Mouse (Mus musculus) limb, embryonic 13.5 days (tissue): ENCODE measurements around the gene Reln. TPM values are rescaled to one million over a fixed set of nuclear protein-coding genes. Genes with fewer than 3 reads are reported as not detected.

Experiments
- ATAC-seq: fragments of 200-750 bp; cut with Nextera tagmentation; 2 replicates; pipeline ENCODE4 v1.8.0; 2017; ENCODE audit warnings: low read depth, moderate number of reproducible peaks, moderate TSS enrichment; ENCODE audit not compliant: low FRiP score
- H3K27ac ChIP-seq: fragments of 300-500 bp; sonication (generic); 2 replicates; pipeline ENCODE4 v1.5.1; 2015; ENCODE audit warnings: inconsistent platforms, mild to moderate bottlenecking, moderate library complexity
- H3K27me3 ChIP-seq: fragments of 300-500 bp; sonication (generic); 2 replicates; pipeline ENCODE4 v1.6.1; 2015; ENCODE audit warnings: mild to moderate bottlenecking, inconsistent platforms
- H3K36me3 ChIP-seq: fragments of 300-500 bp; sonication (generic); 2 replicates; pipeline ENCODE4 v1.6.1; 2015; ENCODE audit warnings: inconsistent platforms, mild to moderate bottlenecking, moderate library complexity
- H3K4me1 ChIP-seq: fragments of 300-500 bp; sonication (generic); 2 replicates; pipeline ENCODE4 v1.6.1; 2015; ENCODE audit warnings: inconsistent platforms
- H3K4me2 ChIP-seq: fragments of 300-500 bp; sonication (generic); replicated peaks from 2 replicates; pipeline ENCODE4 v1.6.1; 2015; ENCODE audit warnings: inconsistent platforms, mild to moderate bottlenecking, moderate library complexity
- H3K4me3 ChIP-seq: fragments of 300-500 bp; sonication (generic); 2 replicates; pipeline ENCODE4 v1.5.1; 2015; ENCODE audit warnings: moderate library complexity, mild to moderate bottlenecking, inconsistent platforms
- H3K9ac ChIP-seq: fragments of 300-500 bp; sonication (generic); 2 replicates; pipeline ENCODE4 v1.6.1; 2015; ENCODE audit warnings: mild to moderate bottlenecking, inconsistent platforms
- H3K9me3 ChIP-seq: fragments of 300-500 bp; sonication (generic); 2 replicates; pipeline ENCODE4 v1.6.1; 2016; ENCODE audit warnings: inconsistent platforms
- WGBS: fragments of 180-500 bp; shearing (Covaris S2); methylation state at CpG from one replicate; pipeline ENCODE4 v1.1.7; 2015; 5-methylcytosine and 5-hydroxymethylcytosine counted together
- polyA plus RNA-seq: library from polyadenylated mRNA; unstranded; fragments of >200 nt; fragmentation: Nextera tagmentation; extraction: Ambion mirVana; gene quantifications from 2 replicates; pipeline ENCODE4 v1.2.1, GENCODE M21; 2015

Reln gene
- 2.2 and 2.3 TPM in 2 replicates for polyA plus RNA-seq

DNA sequence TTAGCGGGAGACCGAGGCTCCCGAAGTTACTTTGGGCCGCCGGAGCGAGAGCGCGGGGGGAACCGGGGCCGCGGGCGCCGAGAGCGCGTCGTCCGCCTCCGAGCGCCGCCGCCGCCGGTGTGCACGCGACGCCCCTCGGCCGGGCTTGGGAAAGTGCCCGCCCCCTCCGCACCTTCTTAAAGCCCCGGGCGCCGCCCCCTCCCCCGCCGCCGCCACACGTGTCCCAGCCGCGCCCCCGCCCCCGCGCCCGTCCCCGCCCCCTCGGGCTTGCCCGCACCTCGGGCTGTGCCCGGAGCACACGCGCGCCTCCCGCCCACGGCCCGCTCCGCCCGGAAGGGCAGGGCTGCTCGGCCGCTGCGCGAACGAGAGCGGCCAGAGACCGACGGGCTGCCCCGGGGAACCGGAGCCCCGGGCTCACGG, at the start of gene Reln:
TSS of gene Reln (minus strand) at position 147 of the 420 bp plus-strand sequence.
- peak within 1 kb of the TSS; percentile 62 for H3K9ac ChIP-seq
- H3K4me3 ChIP-seq = peak within 1 kb of the TSS; percentile 56
- H3K4me1 ChIP-seq = peaks cover 17% of the 10 kb centered on the region
- WGBS = 1% methylated on average over 47 of the region's 68 CpGs
- no peak within 1 kb of the TSS for H3K27ac ChIP-seq
- no peaks in the 10 kb centered on the region for H3K9me3 ChIP-seq
- peak; percentile 79 for ATAC-seq
- H3K4me2 ChIP-seq = peak within 1 kb of the TSS; percentile 94
- H3K27me3 ChIP-seq = peaks cover 93% of the 10 kb centered on the region
- no peaks in the 10 kb centered on the region for H3K36me3 ChIP-seq

GRCm38 (mm10) chr5:22388502-22388901, 44.0 kb upstream of the Reln start:
- no peak overlapping the region for H3K9ac ChIP-seq
- no peak for ATAC-seq
- no peak overlapping the region for H3K27ac ChIP-seq
- no peaks in the 10 kb centered on the region for H3K9me3 ChIP-seq
- no peaks in the 10 kb centered on the region for H3K36me3 ChIP-seq
- 82% methylated on average over 2 of the region's 2 CpGs for WGBS
- no peaks in the 10 kb centered on the region for H3K4me1 ChIP-seq
- no peak overlapping the region for H3K4me3 ChIP-seq
- no peak overlapping the region for H3K4me2 ChIP-seq
- no peaks in the 10 kb centered on the region for H3K27me3 ChIP-seq

DNA sequence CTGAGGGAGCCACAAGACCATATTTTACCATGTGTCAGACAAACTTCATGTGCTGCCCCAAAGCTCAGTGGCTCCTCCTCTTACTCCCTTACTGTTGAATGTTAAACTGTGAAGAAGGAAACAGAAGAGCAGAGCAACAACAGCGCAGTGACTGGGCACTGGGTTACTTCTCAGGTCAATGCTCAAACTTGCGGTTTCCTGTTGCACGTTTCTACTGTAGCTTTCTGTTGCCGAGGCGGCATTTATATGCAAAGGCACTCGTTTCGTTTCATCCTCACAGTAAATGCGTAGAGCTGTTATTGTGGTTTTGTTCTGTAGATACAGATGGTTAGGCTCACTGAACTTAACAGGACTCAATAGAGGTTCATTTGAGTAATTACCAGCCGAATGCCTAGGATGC, 16.0 kb upstream of the Reln start:
- Histone ChIP-seq H3K27me3 (no peaks in the 10 kb centered on the region), H3K27ac (no peak overlapping the region), H3K9ac (no peak overlapping the region), H3K9me3 (no peaks in the 10 kb centered on the region), H3K4me3 (no peak overlapping the region), H3K4me1 (no peaks in the 10 kb centered on the region), H3K4me2 (no peak overlapping the region), H3K36me3 (no peaks in the 10 kb centered on the region)
- WGBS = 77% methylated on average over 9 of the region's 9 CpGs
- ATAC-seq = no peak

DNA sequence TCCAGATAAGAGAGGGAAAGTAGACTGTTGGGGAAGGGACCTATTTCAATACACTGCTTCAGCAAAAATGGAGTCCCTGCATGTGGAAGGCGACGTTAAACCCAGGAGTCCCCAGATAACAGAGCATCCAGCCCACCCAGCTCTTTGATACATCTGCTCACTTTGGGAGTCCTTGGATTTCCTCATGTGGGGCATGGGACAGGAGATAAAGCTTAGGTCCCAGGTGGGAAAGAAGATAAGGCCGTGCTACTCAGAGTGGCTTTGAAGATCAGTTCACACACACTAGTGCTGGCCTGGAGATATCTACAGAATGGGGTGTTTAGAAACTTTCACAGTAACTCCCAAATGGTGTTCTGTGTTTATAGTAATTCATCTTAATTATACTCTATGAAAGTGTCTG, 3.9 kb upstream of the Reln start:
- WGBS = 80% methylated on average over 3 of the region's 3 CpGs

GRCm38 (mm10) chr5:22347732-22348131, 3.2 kb upstream of the Reln start:
- H3K27ac ChIP-seq = no peak overlapping the region
- H3K9me3 ChIP-seq = no peaks in the 10 kb centered on the region
- no peak overlapping the region for H3K9ac ChIP-seq
- H3K4me2 ChIP-seq = no peak overlapping the region
- WGBS = 83% methylated on average over 2 of the region's 2 CpGs
- ATAC-seq = no peak
- H3K4me1 ChIP-seq = peaks cover 17% of the 10 kb centered on the region
- no peak overlapping the region for H3K4me3 ChIP-seq
- H3K36me3 ChIP-seq = no peaks in the 10 kb centered on the region
- H3K27me3 ChIP-seq = peaks cover 75% of the 10 kb centered on the region

More for the DNA sequence above, 3.9 kb upstream of the Reln start:
- H3K27ac ChIP-seq = no peak overlapping the region
- no peak overlapping the region for H3K9ac ChIP-seq
- peaks cover 69% of the 10 kb centered on the region for H3K27me3 ChIP-seq
- H3K4me3 ChIP-seq = no peak overlapping the region
- no peaks in the 10 kb centered on the region for H3K36me3 ChIP-seq
- no peak overlapping the region for H3K4me2 ChIP-seq
- no peak for ATAC-seq
- H3K9me3 ChIP-seq = no peaks in the 10 kb centered on the region
- peaks cover 16% of the 10 kb centered on the region for H3K4me1 ChIP-seq

DNA sequence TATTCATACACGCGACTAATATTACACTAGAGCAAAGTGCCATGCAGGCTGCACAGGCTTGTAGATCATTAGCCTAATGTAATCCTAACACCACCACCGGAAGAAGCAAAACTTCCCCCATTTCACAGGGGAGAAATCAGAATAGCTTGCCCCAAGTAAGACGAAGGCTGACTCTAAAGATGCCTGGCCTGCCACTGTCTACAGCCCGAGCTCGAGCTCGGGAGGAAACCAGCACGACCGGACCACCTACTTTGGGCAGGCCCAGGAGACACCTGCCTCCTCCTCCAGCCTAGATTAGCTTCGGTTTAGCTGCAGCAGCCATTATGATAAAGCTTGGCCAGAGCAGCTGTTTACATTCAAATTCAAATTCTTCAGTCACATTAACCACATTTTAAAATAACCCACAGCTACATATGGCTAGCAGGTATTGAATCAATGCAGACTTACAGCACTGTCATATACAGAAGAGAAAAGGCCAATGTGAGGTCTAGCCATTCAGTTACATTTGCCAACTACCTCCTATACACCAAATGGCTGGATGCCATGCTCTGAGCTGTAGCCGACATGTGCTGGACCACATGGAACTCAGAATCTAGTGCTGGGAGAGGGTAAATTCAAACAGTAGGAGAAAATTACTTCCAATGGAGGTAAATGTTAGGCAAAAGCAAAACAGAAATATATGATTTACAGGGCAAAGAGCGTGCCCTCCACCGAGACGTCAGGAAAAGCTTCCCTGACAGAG, 1.6 kb upstream of the Reln start:
- no peak overlapping the region for H3K9ac ChIP-seq
- peaks cover 17% of the 10 kb centered on the region for H3K4me1 ChIP-seq
- WGBS = 28% methylated on average over 14 of the region's 14 CpGs
- ATAC-seq = no peak
- peaks cover 88% of the 10 kb centered on the region for H3K27me3 ChIP-seq
- H3K4me3 ChIP-seq = no peak overlapping the region
- peak overlapping the region; percentile 94; the same call in 1 of the 2 replicates for H3K4me2 ChIP-seq
- H3K27ac ChIP-seq = no peak overlapping the region
- H3K36me3 ChIP-seq = no peaks in the 10 kb centered on the region
- H3K9me3 ChIP-seq = no peaks in the 10 kb centered on the region

GRCm38 (mm10) chr5:22344976-22345651, 612 bp upstream of the Reln start:
- no peaks in the 10 kb centered on the region for H3K9me3 ChIP-seq
- peak overlapping the region; percentile 94 for H3K4me2 ChIP-seq
- peaks cover 17% of the 10 kb centered on the region for H3K4me1 ChIP-seq
- no peak overlapping the region for H3K27ac ChIP-seq
- WGBS = under 1% methylated on average over 45 of the region's 58 CpGs
- H3K36me3 ChIP-seq = no peaks in the 10 kb centered on the region
- H3K4me3 ChIP-seq = peak overlapping the region; percentile 56
- H3K9ac ChIP-seq = peak overlapping the region; percentile 62
- ATAC-seq = peak; percentile 63
- H3K27me3 ChIP-seq = peaks cover 92% of the 10 kb centered on the region

GRCm38 (mm10) chr5:22343843-22344555, 503 bp downstream of the Reln start:
- Histone ChIP-seq H3K27me3 (peaks cover 88% of the 10 kb centered on the region), H3K9me3 (no peaks in the 10 kb centered on the region), H3K9ac (peak overlapping the region; percentile 62), H3K4me2 (peak overlapping the region; percentile 94), H3K36me3 (no peaks in the 10 kb centered on the region), H3K27ac (no peak overlapping the region), H3K4me3 (peak overlapping the region; percentile 56), H3K4me1 (peaks cover 17% of the 10 kb centered on the region)
- WGBS = under 1% methylated on average over 56 of the region's 65 CpGs
- peak; percentile 75 for ATAC-seq

- H3K4me2 ChIP-seq = peak overlapping the region; percentile 94
- no peak overlapping the region for H3K27ac ChIP-seq
- no peak for ATAC-seq
- 1% methylated on average over 10 of the region's 10 CpGs for WGBS
- H3K27me3 ChIP-seq = peaks cover 84% of the 10 kb centered on the region
- H3K36me3 ChIP-seq = no peaks in the 10 kb centered on the region
- H3K9ac ChIP-seq = no peak overlapping the region
- H3K4me3 ChIP-seq = peak overlapping the region; percentile 56
- H3K4me1 ChIP-seq = peaks cover 17% of the 10 kb centered on the region
- no peaks in the 10 kb centered on the region for H3K9me3 ChIP-seq
Measured at GRCm38 (mm10) chr5:22343536-22343842, 1.0 kb downstream of the Reln start.

DNA sequence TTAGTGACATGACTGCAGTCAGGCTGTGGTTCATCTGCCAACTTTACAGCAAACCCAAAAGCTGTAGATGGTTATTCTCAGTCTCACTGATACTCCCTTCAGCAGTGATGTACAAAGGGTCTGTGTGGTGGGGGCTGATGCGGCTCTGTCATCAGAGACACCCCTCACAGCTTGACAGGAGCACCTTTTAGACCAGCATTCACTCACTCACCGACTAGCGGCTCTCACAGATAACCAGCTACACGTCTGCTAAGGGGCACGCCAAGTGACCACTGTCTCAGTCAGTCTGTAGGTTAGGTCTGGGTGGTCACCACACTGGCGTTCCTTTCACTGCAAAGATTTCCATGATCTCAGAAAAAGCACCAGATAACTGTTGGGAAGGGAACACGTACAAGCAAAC, 2.0 kb downstream of the Reln start:
- peaks cover 75% of the 10 kb centered on the region for H3K27me3 ChIP-seq
- no peak overlapping the region for H3K27ac ChIP-seq
- H3K4me1 ChIP-seq = peaks cover 17% of the 10 kb centered on the region
- no peaks in the 10 kb centered on the region for H3K36me3 ChIP-seq
- no peaks in the 10 kb centered on the region for H3K9me3 ChIP-seq
- no peak for ATAC-seq
- H3K4me2 ChIP-seq = no peak overlapping the region
- H3K9ac ChIP-seq = no peak overlapping the region
- WGBS = 69% methylated on average over 7 of the region's 7 CpGs
- H3K4me3 ChIP-seq = no peak overlapping the region

- no peak for ATAC-seq
- Histone ChIP-seq H3K4me2 (no peak overlapping the region), H3K27ac (no peak overlapping the region), H3K9ac (no peak overlapping the region), H3K27me3 (peaks cover 61% of the 10 kb centered on the region), H3K4me3 (no peak overlapping the region), H3K4me1 (peaks cover 17% of the 10 kb centered on the region), H3K9me3 (no peaks in the 10 kb centered on the region), H3K36me3 (no peaks in the 10 kb centered on the region)
- WGBS = 81% methylated on average over 8 of the region's 8 CpGs
Measured at GRCm38 (mm10) chr5:22340991-22341390, 3.5 kb downstream of the Reln start.

- Histone ChIP-seq H3K27ac (no peak overlapping the region), H3K27me3 (peaks cover 7% of the 10 kb centered on the region), H3K9ac (no peak overlapping the region), H3K9me3 (peaks cover 9% of the 10 kb centered on the region), H3K4me1 (no peaks in the 10 kb centered on the region), H3K4me3 (no peak overlapping the region), H3K36me3 (no peaks in the 10 kb centered on the region), H3K4me2 (no peak overlapping the region)
- 54% methylated on average over 3 of the region's 3 CpGs for WGBS
- no peak for ATAC-seq
Measured at GRCm38 (mm10) chr5:22335408-22335807, 9.1 kb downstream of the Reln start.
